Mouse (Mus musculus) kidney, adult 2 months (tissue): ENCODE data around the gene Nxph4. TPM values are rescaled to one million over a fixed set of nuclear protein-coding genes. Genes with fewer than 3 reads are reported as not detected.
A peak's percentile ranks its signal among the peaks of the same experiment; 100 is the strongest.

ENCODE experiments used
- DNase-seq: peaks from one replicate; pipeline ENCODE4 v3.0.0; 2021
- H3K27ac ChIP-seq: fragments of 200-500 bp; 2 replicates; pipeline ENCODE4 v1.5.1; 2012; ENCODE audit warnings: low read depth, low read length, control low read depth, inconsistent platforms; ENCODE audit not compliant: insufficient read depth
- H3K27me3 ChIP-seq: fragments of 200-500 bp; replicated peaks from 2 replicates; pipeline ENCODE4 v1.6.1; 2012; ENCODE audit warnings: mild to moderate bottlenecking, moderate library complexity, low read length, inconsistent platforms; ENCODE audit not compliant: control insufficient read depth, insufficient read depth
- H3K36me3 ChIP-seq: fragments of 200-500 bp; 2 replicates; pipeline ENCODE4 v1.6.1; 2012; ENCODE audit warnings: mild to moderate bottlenecking, moderate library complexity, low read length, inconsistent platforms; ENCODE audit not compliant: control insufficient read depth, insufficient read depth
- H3K4me1 ChIP-seq: fragments of 200-500 bp; 2 replicates; pipeline ENCODE4 v1.6.1; 2011; ENCODE audit warnings: low read length; ENCODE audit not compliant: control insufficient read depth, insufficient read depth
- H3K4me3 ChIP-seq: fragments of 200-500 bp; 2 replicates; pipeline ENCODE4 v1.5.1; 2011; ENCODE audit warnings: mild to moderate bottlenecking, low read depth, low read length, control low read depth; ENCODE audit not compliant: insufficient read depth
- CTCF ChIP-seq: fragments of 200-500 bp; conservative IDR thresholded peaks from 2 replicates; pipeline ENCODE4 v1.5.1; 2011; ENCODE audit warnings: low read depth, mild to moderate bottlenecking, control low read depth, low read length, moderate library complexity, mixed read lengths; ENCODE audit not compliant: insufficient read depth, insufficient read length
- POLR2A ChIP-seq: fragments of 200-500 bp; IDR thresholded peaks from one replicate; pipeline ENCODE4 v1.6.1; 2011; ENCODE audit warnings: low read depth, low read length, control low read depth
- WGBS: fragments of 180-500 bp; shearing (Covaris S2); methylation state at CpG from one replicate; pipeline ENCODE4 v1.1.7; 2018; 5-methylcytosine and 5-hydroxymethylcytosine counted together
- polyA plus RNA-seq: library from polyadenylated mRNA; depleted of rRNA; stranded (reverse); fragments of >200 nt; gene quantifications from 2 replicates; pipeline ENCODE4 v1.2.3, GENCODE M21; 2012

Nxph4 gene
- polyA plus RNA-seq, 1 experiment, result 2.0 TPM

DNA sequence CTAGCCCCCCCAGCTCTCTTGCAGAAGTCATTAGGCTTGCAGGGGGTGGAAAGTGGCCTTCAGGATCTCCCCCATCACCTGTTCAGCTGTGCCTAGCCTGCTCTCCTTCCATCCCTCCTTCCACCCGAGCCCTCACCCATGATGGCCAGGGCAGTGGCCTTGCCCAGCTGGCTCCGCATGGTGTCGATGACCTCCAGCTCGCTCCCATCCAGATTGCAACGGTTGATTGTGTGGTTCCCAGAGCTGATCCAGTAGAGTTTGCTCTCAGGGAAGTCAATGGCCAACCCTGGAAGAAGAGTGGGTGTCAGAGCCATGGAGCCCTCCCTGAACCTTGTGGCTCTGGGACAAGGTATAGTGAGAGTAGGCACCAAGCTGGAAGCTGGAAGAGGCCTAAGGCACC, 37.9 kb upstream of the Nxph4 start:
- Histone ChIP-seq H3K27ac (no peak overlapping the region), H3K4me3 (no peak overlapping the region), H3K36me3 (no peaks in the 10 kb centered on the region), H3K4me1 (peaks cover 5% of the 10 kb centered on the region; the same call in 1 of the 2 replicates), H3K27me3 (no peaks in the 10 kb centered on the region)
- DNase-seq, result no peak
- TF ChIP-seq CTCF (no peak), POLR2A (no peak)
- 74% methylated on average over 5 of the region's 5 CpGs for WGBS

DNA sequence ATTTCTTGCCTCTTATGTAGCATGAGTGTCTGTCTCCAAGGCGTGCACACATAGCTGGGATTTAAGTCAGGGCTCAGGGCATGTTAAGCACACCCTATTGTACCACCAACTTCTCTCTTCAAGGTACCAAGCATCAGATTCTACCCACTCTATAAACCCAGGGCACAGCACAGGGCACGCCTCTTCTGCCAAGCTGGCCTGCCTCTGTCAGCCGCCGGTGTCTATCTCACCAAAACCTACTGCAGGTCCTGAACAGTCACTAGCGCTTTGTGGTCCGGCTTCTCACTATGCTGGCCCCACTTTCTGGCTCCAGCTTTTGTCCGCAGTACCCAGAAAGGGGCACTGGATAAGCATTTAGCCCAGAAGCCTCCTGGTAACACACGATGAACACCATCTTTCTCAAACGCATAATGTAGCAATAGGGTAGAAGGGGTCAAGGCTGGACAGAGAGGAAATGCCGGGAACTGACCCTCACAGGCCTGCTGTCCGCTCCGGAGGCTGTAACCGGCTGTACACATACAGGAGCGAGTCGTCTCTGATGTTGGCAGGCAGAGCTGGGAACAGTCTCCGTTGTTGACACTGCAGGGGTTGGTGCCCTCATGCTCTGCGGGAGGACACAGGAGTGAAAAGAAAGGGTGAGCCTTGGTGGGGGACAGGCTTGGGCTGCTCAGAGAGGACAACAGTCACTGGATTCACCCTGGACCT, 36.7 kb upstream of the Nxph4 start:
- H3K27ac ChIP-seq, result peak overlapping the region; percentile 7; the same call in 1 of the 2 replicates
- 79% methylated on average over 17 of the region's 17 CpGs for WGBS
- H3K36me3 ChIP-seq, result no peaks in the 10 kb centered on the region
- peak; percentile 44 for DNase-seq
- TF ChIP-seq CTCF, result no peak
- TF ChIP-seq POLR2A, result no peak
- no peaks in the 10 kb centered on the region for H3K27me3 ChIP-seq
- H3K4me3 ChIP-seq, result no peak overlapping the region
- no peaks in the 10 kb centered on the region; the same call in 1 of the 2 replicates for H3K4me1 ChIP-seq

DNA sequence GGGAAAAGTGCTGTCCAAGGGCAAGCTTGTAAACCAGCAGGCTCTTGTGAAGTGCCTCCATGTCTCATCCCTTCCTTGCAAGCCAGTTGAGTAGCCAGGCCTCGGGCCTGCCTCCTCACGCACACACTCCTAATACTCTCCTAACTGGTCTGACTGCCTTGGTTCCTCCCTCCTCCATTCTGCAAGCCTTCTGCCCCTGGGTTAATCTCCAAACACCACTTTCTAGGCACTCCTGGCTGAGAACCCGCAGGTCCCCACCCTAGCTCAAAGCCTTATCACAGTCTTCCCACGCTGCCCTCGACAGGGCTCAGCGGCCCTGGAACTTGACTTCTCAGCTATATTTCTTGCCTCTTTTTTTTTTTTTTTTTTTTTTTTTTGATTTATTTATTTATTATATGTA, 36.0 kb upstream of the Nxph4 start:
- no peaks in the 10 kb centered on the region; the same call in 1 of the 2 replicates for H3K4me1 ChIP-seq
- H3K27ac ChIP-seq, result no peak overlapping the region
- H3K27me3 ChIP-seq, result no peaks in the 10 kb centered on the region
- H3K36me3 ChIP-seq, result no peaks in the 10 kb centered on the region
- no peak for TF ChIP-seq CTCF
- TF ChIP-seq POLR2A, result no peak
- DNase-seq, result no peak
- 64% methylated on average over 6 of the region's 6 CpGs for WGBS
- no peak overlapping the region for H3K4me3 ChIP-seq

DNA sequence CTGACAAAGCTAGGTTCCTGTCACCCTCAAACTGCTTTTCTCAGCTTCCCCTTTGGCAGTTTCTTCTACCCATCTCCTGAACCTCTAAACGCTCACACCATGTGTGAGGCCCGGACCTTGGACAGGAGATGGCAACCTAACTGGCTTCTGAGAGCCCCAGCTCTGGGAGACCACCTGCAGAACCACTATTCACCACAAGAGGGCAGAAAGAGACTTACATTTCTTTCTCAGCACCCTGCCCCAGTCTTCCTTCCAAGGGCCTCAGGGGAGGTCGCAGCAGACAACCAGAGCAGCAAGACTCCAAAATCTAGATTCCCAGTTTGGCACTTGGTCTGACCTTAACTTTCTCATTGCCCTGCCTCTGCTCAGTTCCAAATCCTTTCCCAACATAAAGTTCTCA, 35.1 kb upstream of the Nxph4 start:
- H3K27ac ChIP-seq, result no peak overlapping the region
- no peak overlapping the region for H3K4me3 ChIP-seq
- WGBS, result 14% methylated on average over 3 of the region's 3 CpGs
- DNase-seq, result peak; percentile 84
- no peaks in the 10 kb centered on the region; the same call in 1 of the 2 replicates for H3K4me1 ChIP-seq
- TF ChIP-seq POLR2A (no peak), CTCF (peak; percentile 66)
- no peaks in the 10 kb centered on the region for H3K36me3 ChIP-seq
- H3K27me3 ChIP-seq, result no peaks in the 10 kb centered on the region

DNA sequence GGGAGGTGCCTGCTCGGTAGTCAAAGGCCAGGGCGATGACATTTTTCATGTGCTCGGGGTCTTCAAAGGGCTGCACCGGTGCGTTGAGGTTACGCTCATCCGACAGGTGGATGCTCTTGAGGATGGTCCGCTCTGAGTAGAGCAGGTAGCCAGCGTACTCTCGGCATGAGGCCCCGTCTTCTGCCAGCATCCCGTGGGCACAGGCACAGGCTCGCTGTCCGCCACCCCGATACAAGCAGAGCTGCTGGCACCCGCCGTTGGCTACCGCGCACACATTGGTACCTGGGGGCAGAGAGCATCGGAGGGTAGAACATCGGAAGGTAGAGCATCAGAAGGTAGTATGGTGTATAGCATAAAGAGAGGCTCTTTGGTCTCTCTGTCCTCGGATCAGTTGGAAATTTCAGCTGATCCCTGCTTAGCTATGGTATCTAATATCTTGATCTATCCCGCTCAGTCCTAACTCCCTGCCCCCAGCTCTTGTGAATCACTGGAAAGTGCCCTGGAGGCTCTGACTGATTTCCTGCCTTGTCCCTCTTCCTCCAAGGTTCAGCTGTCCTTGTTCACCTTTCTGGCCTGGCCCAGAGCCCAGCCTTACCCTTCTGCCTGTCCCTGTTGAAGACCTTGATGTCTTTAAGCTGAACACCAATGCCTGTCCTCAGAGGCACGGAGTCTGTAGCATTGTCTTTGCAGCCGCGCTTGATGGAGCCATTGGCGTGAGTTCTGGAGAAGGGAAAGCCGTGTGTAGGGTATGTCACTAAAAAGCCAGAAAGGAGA, 32.4 kb upstream of the Nxph4 start:
- WGBS, result 92% methylated on average over 28 of the region's 28 CpGs
- no peak for TF ChIP-seq CTCF
- TF ChIP-seq POLR2A, result no peak
- Histone ChIP-seq H3K4me3 (no peak overlapping the region), H3K27me3 (no peaks in the 10 kb centered on the region), H3K27ac (no peak overlapping the region), H3K4me1 (no peaks in the 10 kb centered on the region; the same call in 1 of the 2 replicates), H3K36me3 (no peaks in the 10 kb centered on the region)
- no peak for DNase-seq

DNA sequence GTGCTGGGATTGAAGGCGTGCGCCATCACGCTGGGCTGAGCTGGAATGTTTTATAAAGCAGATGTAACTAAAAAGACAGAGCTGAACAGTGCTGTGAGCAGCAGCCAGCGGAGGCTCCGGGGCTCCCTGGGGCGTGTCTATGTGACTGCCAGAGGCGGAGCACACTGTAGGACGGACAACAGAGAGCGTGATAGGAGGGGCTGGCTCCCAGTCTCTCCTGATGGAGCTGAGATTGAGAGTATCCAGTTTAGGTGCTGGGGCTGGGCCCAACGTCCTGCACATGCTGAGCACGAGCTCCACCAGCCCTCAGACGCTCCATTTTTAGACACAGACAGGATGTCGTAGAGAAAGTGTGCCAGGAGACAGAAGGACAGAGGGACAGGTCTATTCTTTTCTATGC, 29.9 kb upstream of the Nxph4 start:
- H3K27me3 ChIP-seq, result no peaks in the 10 kb centered on the region
- 38% methylated on average over 13 of the region's 13 CpGs for WGBS
- no peaks in the 10 kb centered on the region for H3K4me1 ChIP-seq
- H3K36me3 ChIP-seq, result no peaks in the 10 kb centered on the region
- peak; percentile 30 for DNase-seq
- H3K27ac ChIP-seq, result peak overlapping the region; percentile 11; the same call in 1 of the 2 replicates
- no peak for TF ChIP-seq POLR2A
- TF ChIP-seq CTCF, result no peak
- H3K4me3 ChIP-seq, result no peak overlapping the region

DNA sequence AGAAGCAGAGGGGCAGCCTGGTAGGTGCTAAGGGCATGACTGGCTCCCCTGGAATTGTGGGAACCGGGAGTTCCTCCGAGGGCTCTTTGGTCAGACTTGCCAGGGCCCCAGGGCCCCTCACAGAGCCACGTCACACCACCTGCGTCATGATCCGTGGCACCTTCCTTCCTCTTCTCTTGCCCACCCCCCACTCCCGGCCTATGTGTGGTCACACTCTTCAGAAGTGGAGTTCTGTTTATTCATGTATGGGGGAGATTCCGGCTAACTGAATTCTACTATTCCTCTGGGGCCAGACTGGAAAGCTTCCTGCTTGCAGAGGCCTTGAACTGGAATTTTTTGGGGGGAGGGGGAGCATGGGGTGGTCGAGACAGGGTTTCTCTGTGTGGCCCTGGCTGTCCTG, 29.5 kb upstream of the Nxph4 start:
- peak overlapping the region; percentile 11; the same call in 1 of the 2 replicates for H3K27ac ChIP-seq
- no peak overlapping the region for H3K4me3 ChIP-seq
- no peaks in the 10 kb centered on the region for H3K4me1 ChIP-seq
- DNase-seq, result no peak
- H3K27me3 ChIP-seq, result no peaks in the 10 kb centered on the region
- 54% methylated on average over 8 of the region's 8 CpGs for WGBS
- no peaks in the 10 kb centered on the region for H3K36me3 ChIP-seq
- TF ChIP-seq CTCF (no peak), POLR2A (no peak)
